Comparison of ENCODE assay signal across 8 mouse cellular contexts in the genomic region with DNA sequence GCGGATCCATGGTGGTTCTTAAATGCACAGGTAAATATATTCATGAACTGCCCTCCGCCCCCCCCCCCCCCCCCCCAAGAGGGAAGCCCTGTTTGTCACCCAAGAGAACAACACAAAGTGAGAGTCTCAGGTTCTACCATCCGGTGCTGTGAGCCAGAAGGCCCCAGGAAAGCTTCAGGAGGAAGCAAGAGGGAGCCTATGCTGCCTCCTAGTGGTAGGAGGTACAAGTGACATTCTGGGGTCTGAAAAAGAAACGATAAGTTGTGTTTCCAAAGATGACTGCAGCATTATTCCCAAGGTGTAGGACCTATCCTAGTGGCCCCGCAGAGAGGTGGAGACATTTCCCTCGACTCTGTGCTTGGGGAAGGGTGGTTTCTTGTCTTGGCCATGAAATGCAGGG.
DNase-seq lines count a peak whose midpoint lies in the region; ATAC-seq lines count a peak whose summit lies in the region.

No protein-coding gene starts in this region.

- DNase-seq in hindbrain, embryonic 10.5 days (ENCODE audit: low spot score), result peak; percentile 35
- peak; percentile 71 for DNase-seq in ES-CJ7 (ENCODE audit: low read depth, low spot score)
- peak; percentile 61 for DNase-seq in embryo, embryonic 10 days (ENCODE audit: low spot score)
- DNase-seq in kidney, postnatal 4 days, result peak; percentile 51 to 59
- DNase-seq in thymus, postnatal 0 days (ENCODE audit: low spot score), result peak; percentile 48
- DNase-seq in frontal cortex, postnatal 25 days (ENCODE audit: low spot score in 2 of 2), result no peak

- H3K9ac ChIP-seq in hindbrain, embryonic 13.5 days, result no peak overlapping the region
- H3K9ac ChIP-seq in midbrain, embryonic 16.5 days (ENCODE audit: low read depth, low read length), result no peak overlapping the region

- H3K4me2 ChIP-seq in hindbrain, embryonic 13.5 days, result no peak overlapping the region
- no peak overlapping the region for H3K4me2 ChIP-seq in midbrain, embryonic 16.5 days (ENCODE audit: low read length)

- no peak overlapping the region for H3K4me3 ChIP-seq in hindbrain, embryonic 10.5 days
- no peak overlapping the region for H3K4me3 ChIP-seq in hindbrain, embryonic 13.5 days
- H3K4me3 ChIP-seq in midbrain, embryonic 16.5 days (ENCODE audit: low read depth, low read length), result no peak overlapping the region

- WGBS in hindbrain, embryonic 10.5 days, result 52% methylated on average over 6 of the region's 6 CpGs
- 51% methylated on average over 6 of the region's 6 CpGs for WGBS in hindbrain, embryonic 13.5 days
- 50% methylated on average over 6 of the region's 6 CpGs for WGBS in midbrain, embryonic 16.5 days

- H3K27ac ChIP-seq in hindbrain, embryonic 10.5 days, result no peak overlapping the region
- no peak overlapping the region for H3K27ac ChIP-seq in hindbrain, embryonic 13.5 days
- no peak overlapping the region for H3K27ac ChIP-seq in midbrain, embryonic 16.5 days (ENCODE audit: low read length)

- H3K9me3 ChIP-seq in hindbrain, embryonic 10.5 days, result no peaks in the 10 kb centered on the region
- no peaks in the 10 kb centered on the region for H3K9me3 ChIP-seq in hindbrain, embryonic 13.5 days
- H3K9me3 ChIP-seq in midbrain, embryonic 16.5 days (replicated peaks; ENCODE audit: control insufficient read depth, low read length, poor library complexity, severe bottlenecking), result no peaks in the 10 kb centered on the region

- H3K36me3 ChIP-seq in hindbrain, embryonic 10.5 days, result 0 out of 2 replicates have a peak, but pooled peaks cover under 1% of the 10 kb centered on the region
- no peaks in the 10 kb centered on the region for H3K36me3 ChIP-seq in hindbrain, embryonic 13.5 days
- H3K36me3 ChIP-seq in midbrain, embryonic 16.5 days (ENCODE audit: control insufficient read depth, insufficient read depth, low read length), result no peaks in the 10 kb centered on the region

- no peaks in the 10 kb centered on the region for H3K27me3 ChIP-seq in hindbrain, embryonic 10.5 days (ENCODE audit: insufficient read depth, poor library complexity, severe bottlenecking)
- H3K27me3 ChIP-seq in hindbrain, embryonic 13.5 days, result no peaks in the 10 kb centered on the region
- H3K27me3 ChIP-seq in midbrain, embryonic 16.5 days (ENCODE audit: control insufficient read depth, insufficient read depth, low read depth, low read length), result no peaks in the 10 kb centered on the region

- ATAC-seq in hindbrain, embryonic 13.5 days (ENCODE audit: low FRiP score), result no peak
- ATAC-seq in midbrain, embryonic 16.5 days, result no peak

- H3K4me1 ChIP-seq in hindbrain, embryonic 10.5 days (replicated peaks), result peaks cover 14% of the 10 kb centered on the region
- peaks cover 31% of the 10 kb centered on the region for H3K4me1 ChIP-seq in hindbrain, embryonic 13.5 days (replicated peaks)
- no peaks in the 10 kb centered on the region for H3K4me1 ChIP-seq in midbrain, embryonic 16.5 days (ENCODE audit: control insufficient read depth, insufficient read depth, low read length)

Comparison
In these comparisons a context has a peak if more than half of its experiments do, and no peak if none do; other contexts are left out.
1. DNase-seq: peak in hindbrain, embryonic 10.5 days (single experiment), ES-CJ7 (single experiment), embryo, embryonic 10 days (single experiment), kidney, postnatal 4 days (2 of 2) and thymus, postnatal 0 days (single experiment); none in frontal cortex, postnatal 25 days (0 of 2).